Mouse (Mus musculus): ENCODE results near the gene Clip2. TPM values are rescaled to one million over a fixed set of nuclear protein-coding genes. Genes with fewer than 3 reads are reported as not detected.
"Not testable (repeated sequence)": the region's sequence is repeated elsewhere in the genome, so short reads cannot be mapped to it uniquely, and the experiment has no call there.

The Clip2 gene
- total and polyA plus RNA-seq, 3 experiments: 5.4 to 16.7 (median 8.7) TPM

- dilution Hi-C loops (cut with MboI; ENCODE audit: extremely low pct_ligation_motif_present, extremely low pct_unique_long_range_greater_than_20kb, low sequenced_read_pairs) (no loop called here), in situ Hi-C loops (cut with MboI; ENCODE audit: low pct_ligation_motif_present, low pct_unique_long_range_greater_than_20kb, low sequenced_read_pairs) (loop anchor here (5.0 kb wide), 1 partner anchor 96 kb away; no protein-coding TSS in a partner anchor)
- H3K79me2 ChIP-seq (replicated peaks; ENCODE audit: control insufficient read depth, extremely low read depth, insufficient read depth, poor library complexity, severe bottlenecking): no peaks in the 10 kb centered on the region
- H3K36me3 ChIP-seq (replicated peaks in 1 of 2; ENCODE audit: control insufficient read depth in 1 of 2, insufficient read depth in 1 of 2, low read length in 1 of 2): no peaks in the 10 kb centered on the region
- H3K4me1 ChIP-seq (ENCODE audit: control insufficient read depth in 1 of 2, insufficient read depth in 2 of 2): peaks cover 0 to 6% of the 10 kb centered on the region in 2 experiments; a peak in 2 of 4 replicates
- no peak overlapping the region for H3K9ac ChIP-seq (ENCODE audit: insufficient read depth, low read depth)
- DNase-seq (ENCODE audit: extremely low read depth): no peak
- TF ChIP-seq MXI1 (IDR thresholded peaks at IDR 0.05; ENCODE audit: low read depth, low read length): no peak
- TF ChIP-seq JUND (conservative IDR thresholded peaks at IDR 0.05; ENCODE audit: low read depth, low read length): no peak
- TF ChIP-seq GABPA (IDR thresholded peaks at IDR 0.05; ENCODE audit: insufficient replicate concordance, low read depth, low read length): no peak
- no peak for TF ChIP-seq MAFK (IDR thresholded peaks at IDR 0.05; ENCODE audit: insufficient replicate concordance, low read length)
- TF ChIP-seq POLR2A (IDR thresholded peaks at IDR 0.05; ENCODE audit: low read depth, low read length): no peak
- TF ChIP-seq USF1 (IDR thresholded peaks at IDR 0.05; ENCODE audit: low read depth, low read length): no peak
- TF ChIP-seq ELF1 (IDR thresholded peaks at IDR 0.05; ENCODE audit: low read depth, low read length): no peak
- TF ChIP-seq ZMIZ1 (IDR thresholded peaks at IDR 0.05; ENCODE audit: low read depth, low read length): no peak
- TF ChIP-seq IRF4 (IDR thresholded peaks at IDR 0.05; ENCODE audit: low read depth, low read length): no peak
- no peak overlapping the region for H3K27ac ChIP-seq (ENCODE audit: insufficient read depth, low read depth)
- no peaks in the 10 kb centered on the region for H3K9me3 ChIP-seq (replicated peaks; ENCODE audit: low read length)
- H3K27me3 ChIP-seq (replicated peaks): no peaks in the 10 kb centered on the region
- no peak overlapping the region for H3K4me2 ChIP-seq (ENCODE audit: insufficient read depth, low read depth, poor library complexity, severe bottlenecking)
- H3K4me3 ChIP-seq (replicated peaks in 1 of 3; ENCODE audit: low read depth in 2 of 3, low read length in 2 of 3, poor library complexity in 1 of 3): no peak overlapping the region
These were observed 68.9 kb downstream of the Clip2 start for GRCm38 (mm10) chr5:134483291-134483690.

GRCm38 (mm10) chr5:134482331-134482730 lies 69.9 kb downstream of the Clip2 start:
- Histone ChIP-seq H3K79me2 (replicated peaks; ENCODE audit: control insufficient read depth, extremely low read depth, insufficient read depth, poor library complexity, severe bottlenecking) (no peaks in the 10 kb centered on the region), H3K36me3 (replicated peaks in 1 of 2; ENCODE audit: control insufficient read depth in 1 of 2, insufficient read depth in 1 of 2, low read length in 1 of 2) (no peaks in the 10 kb centered on the region), H3K9me3 (replicated peaks; ENCODE audit: low read length) (no peaks in the 10 kb centered on the region), H3K4me1 (ENCODE audit: control insufficient read depth in 1 of 2, insufficient read depth in 2 of 2) (peaks cover 0 to 6% of the 10 kb centered on the region in 2 experiments; a peak in 2 of 4 replicates), H3K27ac (ENCODE audit: insufficient read depth, low read depth) (no peak overlapping the region), H3K9ac (ENCODE audit: insufficient read depth, low read depth) (no peak overlapping the region), H3K4me2 (ENCODE audit: insufficient read depth, low read depth, poor library complexity, severe bottlenecking) (no peak overlapping the region), H3K27me3 (replicated peaks) (no peaks in the 10 kb centered on the region), H3K4me3 (replicated peaks in 1 of 3; ENCODE audit: low read depth in 2 of 3, low read length in 2 of 3, poor library complexity in 1 of 3) (no peak overlapping the region)
- TF ChIP-seq RCOR1 (conservative IDR thresholded peaks at IDR 0.05; ENCODE audit: low read depth, low read length) (no peak), MAX (IDR thresholded peaks at IDR 0.05; ENCODE audit: low read length) (no peak), ZKSCAN1 (IDR thresholded peaks at IDR 0.05; ENCODE audit: borderline replicate concordance, low read depth, low read length) (no peak), NRF1 (IDR thresholded peaks at IDR 0.05; ENCODE audit: low read depth, low read length) (no peak), HCFC1 (IDR thresholded peaks at IDR 0.05; ENCODE audit: low read depth, low read length) (no peak), ZC3H11A (IDR thresholded peaks at IDR 0.05; ENCODE audit: low read depth, low read length) (no peak), CHD1 (IDR thresholded peaks at IDR 0.05; ENCODE audit: low read depth, low read length) (no peak), TBP (conservative IDR thresholded peaks at IDR 0.05; ENCODE audit: low read depth, low read length) (no peak), SMC3 (IDR thresholded peaks at IDR 0.05; ENCODE audit: low read depth, low read length) (no peak), KAT2A (IDR thresholded peaks at IDR 0.05; ENCODE audit: insufficient replicate concordance, low read length) (no peak), PAX5 (IDR thresholded peaks at IDR 0.05; ENCODE audit: low read length) (no peak), MYC (IDR thresholded peaks at IDR 0.05; ENCODE audit: low read depth, low read length) (no peak)
- in situ Hi-C loops (cut with MboI; ENCODE audit: low pct_ligation_motif_present, low pct_unique_long_range_greater_than_20kb, low sequenced_read_pairs): loop anchor here (5.0 kb wide), 1 partner anchor 95 kb away; no protein-coding TSS in a partner anchor
- dilution Hi-C loops (cut with MboI; ENCODE audit: extremely low pct_ligation_motif_present, extremely low pct_unique_long_range_greater_than_20kb, low sequenced_read_pairs): no loop called here
- no peak for DNase-seq (ENCODE audit: extremely low read depth)

- H3K79me2 ChIP-seq (replicated peaks; ENCODE audit: control insufficient read depth, extremely low read depth, insufficient read depth, poor library complexity, severe bottlenecking); H3K36me3 ChIP-seq (replicated peaks in 1 of 2; ENCODE audit: control insufficient read depth in 1 of 2, insufficient read depth in 1 of 2, low read length in 1 of 2); H3K4me2 ChIP-seq (ENCODE audit: insufficient read depth, low read depth, poor library complexity, severe bottlenecking); DNase-seq (ENCODE audit: extremely low read depth); H3K9me3 ChIP-seq (replicated peaks; ENCODE audit: low read length); H3K9ac ChIP-seq (ENCODE audit: insufficient read depth, low read depth); H3K4me3 ChIP-seq (replicated peaks in 1 of 3; ENCODE audit: low read depth in 2 of 3, low read length in 2 of 3, poor library complexity in 1 of 3); H3K27ac ChIP-seq (ENCODE audit: insufficient read depth, low read depth); in situ Hi-C loops (cut with MboI; ENCODE audit: low pct_ligation_motif_present, low pct_unique_long_range_greater_than_20kb, low sequenced_read_pairs); dilution Hi-C loops (cut with MboI; ENCODE audit: extremely low pct_ligation_motif_present, extremely low pct_unique_long_range_greater_than_20kb, low sequenced_read_pairs); H3K4me1 ChIP-seq (ENCODE audit: control insufficient read depth in 1 of 2, insufficient read depth in 2 of 2); H3K27me3 ChIP-seq (replicated peaks): not testable (repeated sequence)
These were observed 73.3 kb downstream of the Clip2 start for GRCm38 (mm10) chr5:134478886-134479285.

- H3K27ac ChIP-seq (ENCODE audit: insufficient read depth, low read depth); H3K9me3 ChIP-seq (replicated peaks; ENCODE audit: low read length); H3K79me2 ChIP-seq (replicated peaks; ENCODE audit: control insufficient read depth, extremely low read depth, insufficient read depth, poor library complexity, severe bottlenecking); H3K36me3 ChIP-seq (replicated peaks in 1 of 2; ENCODE audit: control insufficient read depth in 1 of 2, insufficient read depth in 1 of 2, low read length in 1 of 2); dilution Hi-C loops (cut with MboI; ENCODE audit: extremely low pct_ligation_motif_present, extremely low pct_unique_long_range_greater_than_20kb, low sequenced_read_pairs); H3K4me3 ChIP-seq (replicated peaks in 1 of 3; ENCODE audit: low read depth in 2 of 3, low read length in 2 of 3, poor library complexity in 1 of 3); in situ Hi-C loops (cut with MboI; ENCODE audit: low pct_ligation_motif_present, low pct_unique_long_range_greater_than_20kb, low sequenced_read_pairs); DNase-seq (ENCODE audit: extremely low read depth); H3K4me2 ChIP-seq (ENCODE audit: insufficient read depth, low read depth, poor library complexity, severe bottlenecking); H3K9ac ChIP-seq (ENCODE audit: insufficient read depth, low read depth); H3K27me3 ChIP-seq (replicated peaks): not testable (repeated sequence)
- H3K4me1 ChIP-seq (ENCODE audit: control insufficient read depth in 1 of 2, insufficient read depth in 2 of 2): peaks cover 5 to 21% of the 10 kb centered on the region in 2 experiments
These were observed 76.5 kb downstream of the Clip2 start for GRCm38 (mm10) chr5:134475686-134476085.

Data from CH12.LX (cell line).